Mouse (Mus musculus) liver, embryonic 15.5 days (tissue): ENCODE measurements at regions not wholly inside any gene's neighbourhood (a gene's known extent, or its start where the extent isn't known, plus 50 kb on each side); places are given as distances from the start of the nearest gene placed in this dataset.

ENCODE experiments used
- ATAC-seq: fragments of 200-750 bp; cut with Nextera tagmentation; 2 replicates; pipeline ENCODE4 v1.8.0; 2017; ENCODE audit warnings: moderate number of reproducible peaks, mild to moderate bottlenecking, moderate library complexity; ENCODE audit not compliant: insufficient read depth
- H3K27ac ChIP-seq: fragments of 300-500 bp; sonication (generic); replicated peaks from 2 replicates; pipeline ENCODE4 v1.5.1; 2015; ENCODE audit warnings: mild to moderate bottlenecking, inconsistent platforms
- H3K27me3 ChIP-seq: fragments of 300-500 bp; sonication (generic); 2 replicates; pipeline ENCODE4 v1.6.1; 2015; ENCODE audit warnings: mild to moderate bottlenecking, inconsistent platforms
- H3K36me3 ChIP-seq: fragments of 300-500 bp; sonication (generic); replicated peaks from 2 replicates; pipeline ENCODE4 v1.6.1; 2015; ENCODE audit warnings: moderate library complexity, mild to moderate bottlenecking, inconsistent platforms
- H3K4me1 ChIP-seq: fragments of 300-500 bp; sonication (generic); replicated peaks from 2 replicates; pipeline ENCODE4 v1.6.1; 2015; ENCODE audit warnings: inconsistent platforms
- H3K4me2 ChIP-seq: fragments of 300-500 bp; sonication (generic); 2 replicates; pipeline ENCODE4 v1.6.1; 2015; ENCODE audit warnings: moderate library complexity, mild to moderate bottlenecking, inconsistent platforms
- H3K4me3 ChIP-seq: fragments of 300-500 bp; sonication (generic); replicated peaks from 2 replicates; pipeline ENCODE4 v1.5.1; 2015; ENCODE audit warnings: mild to moderate bottlenecking, inconsistent platforms
- H3K9ac ChIP-seq: fragments of 300-500 bp; sonication (generic); 2 replicates; pipeline ENCODE4 v1.6.1; 2015; ENCODE audit warnings: moderate library complexity, mild to moderate bottlenecking, inconsistent platforms
- H3K9me3 ChIP-seq: fragments of 300-500 bp; sonication (generic); replicated peaks from 2 replicates; pipeline ENCODE4 v1.6.1; 2016; ENCODE audit warnings: inconsistent platforms
- WGBS: fragments of 180-500 bp; shearing (Covaris S2); methylation state at CpG from one replicate; pipeline ENCODE4 v1.1.7; 2015; ENCODE audit warnings: mixed read lengths; ENCODE audit not compliant: insufficient replicate concordance; 5-methylcytosine and 5-hydroxymethylcytosine counted together

GRCm38 (mm10) chr4:3049972-3050846 lies 116.9 kb upstream of the Vmn1r2 start:
- Histone ChIP-seq H3K27me3 (no peaks in the 10 kb centered on the region), H3K4me1 (no peaks in the 10 kb centered on the region), H3K27ac (no peak overlapping the region), H3K36me3 (no peaks in the 10 kb centered on the region), H3K9ac (no peak overlapping the region), H3K9me3 (peaks cover 31% of the 10 kb centered on the region; the same call in 1 of the 2 replicates), H3K4me3 (no peak overlapping the region), H3K4me2 (no peak overlapping the region)
- 33% methylated on average over 2 of the region's 2 CpGs for WGBS
- peak; percentile 16 for ATAC-seq

DNA sequence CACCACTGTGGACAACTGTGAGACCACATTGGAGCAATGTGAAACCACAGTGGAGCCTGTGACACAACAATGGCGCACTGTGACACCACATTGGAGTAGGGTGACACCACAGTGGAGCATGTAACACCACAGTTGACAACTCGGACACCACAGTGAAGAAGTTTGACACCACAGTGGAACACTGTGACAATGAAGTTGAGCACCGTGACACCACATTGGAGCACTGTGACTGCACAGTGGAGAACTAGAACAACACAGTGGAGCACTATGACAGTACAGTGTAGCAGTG lies 116.3 kb upstream of the Vmn1r2 start:
- Histone ChIP-seq H3K27ac (no peak overlapping the region), H3K36me3 (no peaks in the 10 kb centered on the region), H3K4me3 (no peak overlapping the region), H3K4me1 (no peaks in the 10 kb centered on the region), H3K9ac (no peak overlapping the region), H3K27me3 (no peaks in the 10 kb centered on the region), H3K4me2 (no peak overlapping the region), H3K9me3 (peaks cover 31% of the 10 kb centered on the region; the same call in 1 of the 2 replicates)
- 51% methylated on average over 3 of the region's 3 CpGs for WGBS
- no peak for ATAC-seq

GRCm38 (mm10) chr4:3051212-3051611 lies 115.9 kb upstream of the Vmn1r2 start:
- Histone ChIP-seq H3K9me3 (peaks cover 31% of the 10 kb centered on the region; the same call in 1 of the 2 replicates), H3K4me3 (no peak overlapping the region), H3K9ac (no peak overlapping the region), H3K27ac (no peak overlapping the region), H3K4me2 (no peak overlapping the region), H3K4me1 (no peaks in the 10 kb centered on the region), H3K27me3 (no peaks in the 10 kb centered on the region), H3K36me3 (no peaks in the 10 kb centered on the region)
- 44% methylated on average over 5 of the region's 5 CpGs for WGBS
- no peak for ATAC-seq

GRCm38 (mm10) chr4:3052314-3053059 lies 114.6 kb upstream of the Vmn1r2 start:
- 62% methylated on average over 4 of the region's 4 CpGs for WGBS
- no peak overlapping the region for H3K4me3 ChIP-seq
- peaks cover 31% of the 10 kb centered on the region; the same call in 1 of the 2 replicates for H3K9me3 ChIP-seq
- H3K9ac ChIP-seq = no peak overlapping the region
- no peaks in the 10 kb centered on the region for H3K27me3 ChIP-seq
- H3K36me3 ChIP-seq = no peaks in the 10 kb centered on the region
- peak; percentile 6; the same call in 1 of the 2 replicates for ATAC-seq
- no peak overlapping the region for H3K27ac ChIP-seq
- H3K4me2 ChIP-seq = no peak overlapping the region
- no peaks in the 10 kb centered on the region for H3K4me1 ChIP-seq

GRCm38 (mm10) chr4:3053060-3053406 lies 114.1 kb upstream of the Vmn1r2 start:
- no peaks in the 10 kb centered on the region for H3K36me3 ChIP-seq
- no peaks in the 10 kb centered on the region for H3K27me3 ChIP-seq
- H3K9me3 ChIP-seq = peaks cover 31% of the 10 kb centered on the region; the same call in 1 of the 2 replicates
- 33% methylated on average over 4 of the region's 4 CpGs for WGBS
- ATAC-seq = peak; percentile 15; the same call in 1 of the 2 replicates
- H3K4me1 ChIP-seq = no peaks in the 10 kb centered on the region
- H3K9ac ChIP-seq = no peak overlapping the region
- H3K27ac ChIP-seq = no peak overlapping the region
- no peak overlapping the region for H3K4me3 ChIP-seq
- H3K4me2 ChIP-seq = no peak overlapping the region

GRCm38 (mm10) chr4:3053496-3054216 lies 113.5 kb upstream of the Vmn1r2 start:
- WGBS = 66% methylated on average over 2 of the region's 2 CpGs
- peaks cover 31% of the 10 kb centered on the region; the same call in 1 of the 2 replicates for H3K9me3 ChIP-seq

DNA sequence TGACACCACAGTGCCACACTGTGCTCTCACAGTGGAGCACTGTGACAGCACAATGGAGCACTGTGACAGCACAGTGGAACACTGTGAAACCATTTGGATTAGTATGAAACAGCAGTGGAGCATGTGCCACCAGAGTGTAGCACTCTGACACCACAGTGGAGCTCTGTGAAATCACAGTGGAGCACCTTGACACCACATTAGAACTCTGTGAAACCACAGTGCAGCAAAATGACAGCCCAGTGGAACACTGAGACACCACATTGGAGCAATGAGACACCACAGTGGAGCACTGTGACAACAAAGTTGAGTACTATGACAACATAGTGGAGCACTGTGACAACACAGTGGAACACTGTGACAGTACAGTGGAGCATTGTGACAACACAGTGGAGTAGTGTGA lies 112.2 kb upstream of the Vmn1r2 start:
- Histone ChIP-seq H3K27ac (no peak overlapping the region), H3K9ac (no peak overlapping the region), H3K4me2 (no peak overlapping the region), H3K9me3 (peaks cover 31% of the 10 kb centered on the region; the same call in 1 of the 2 replicates), H3K36me3 (no peaks in the 10 kb centered on the region), H3K27me3 (no peaks in the 10 kb centered on the region), H3K4me3 (no peak overlapping the region), H3K4me1 (no peaks in the 10 kb centered on the region)
- no peak for ATAC-seq

More at GRCm38 (mm10) chr4:3053496-3054216, 113.5 kb upstream of the Vmn1r2 start:
- no peak overlapping the region for H3K27ac ChIP-seq
- H3K4me3 ChIP-seq = no peak overlapping the region
- no peaks in the 10 kb centered on the region for H3K27me3 ChIP-seq
- no peak for ATAC-seq
- no peak overlapping the region for H3K4me2 ChIP-seq
- no peak overlapping the region for H3K9ac ChIP-seq
- no peaks in the 10 kb centered on the region for H3K36me3 ChIP-seq
- no peaks in the 10 kb centered on the region for H3K4me1 ChIP-seq

GRCm38 (mm10) chr4:3055396-3055795 lies 111.7 kb upstream of the Vmn1r2 start:
- no peak for ATAC-seq
- H3K4me1 ChIP-seq = no peaks in the 10 kb centered on the region
- no peaks in the 10 kb centered on the region for H3K36me3 ChIP-seq
- H3K9me3 ChIP-seq = peaks cover 28% of the 10 kb centered on the region; the same call in 1 of the 2 replicates
- no peak overlapping the region for H3K4me2 ChIP-seq
- 49% methylated on average over 1 of the region's 1 CpGs for WGBS
- no peak overlapping the region for H3K9ac ChIP-seq
- no peaks in the 10 kb centered on the region for H3K27me3 ChIP-seq
- H3K4me3 ChIP-seq = no peak overlapping the region
- H3K27ac ChIP-seq = no peak overlapping the region

DNA sequence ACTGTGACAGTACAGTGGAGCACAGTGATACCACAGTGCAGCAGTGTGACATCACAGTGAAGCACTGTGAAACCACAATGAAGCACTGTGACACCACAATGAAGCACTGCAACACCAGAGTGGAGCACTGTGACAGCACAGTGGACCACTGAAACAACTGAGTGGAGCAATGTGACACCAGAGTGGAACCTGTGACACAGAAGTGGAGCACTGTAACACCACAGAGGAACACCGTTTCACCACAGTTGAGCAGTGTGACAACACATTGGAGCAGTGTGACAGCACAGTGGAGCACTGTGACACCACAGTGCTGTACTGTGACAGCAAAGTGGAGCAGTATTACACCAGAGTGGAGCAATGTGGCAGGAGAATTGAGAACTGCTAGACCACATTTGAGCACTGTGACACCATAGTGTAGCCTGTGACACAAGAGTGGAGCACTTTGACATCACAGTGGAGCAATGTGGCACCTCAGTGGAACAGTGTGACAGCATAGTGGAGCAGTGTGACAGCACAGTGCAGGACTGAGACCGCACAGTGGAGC lies 107.5 kb upstream of the Vmn1r2 start:
- WGBS = 41% methylated on average over 2 of the region's 2 CpGs
- no peak overlapping the region for H3K27ac ChIP-seq

GRCm38 (mm10) chr4:3062027-3062605 lies 105.0 kb upstream of the Vmn1r2 start:
- H3K27me3 ChIP-seq = no peaks in the 10 kb centered on the region
- H3K27ac ChIP-seq = no peak overlapping the region
- H3K4me1 ChIP-seq = no peaks in the 10 kb centered on the region
- 39% methylated on average over 2 of the region's 2 CpGs for WGBS
- no peaks in the 10 kb centered on the region for H3K36me3 ChIP-seq
- H3K9me3 ChIP-seq = peaks cover 12% of the 10 kb centered on the region
- ATAC-seq = no peak
- H3K9ac ChIP-seq = no peak overlapping the region
- H3K4me2 ChIP-seq = no peak overlapping the region
- no peak overlapping the region for H3K4me3 ChIP-seq

More for the DNA sequence above, 107.5 kb upstream of the Vmn1r2 start:
- no peak overlapping the region for H3K4me2 ChIP-seq
- H3K4me1 ChIP-seq = no peaks in the 10 kb centered on the region
- no peak overlapping the region for H3K4me3 ChIP-seq
- peaks cover 10% of the 10 kb centered on the region for H3K9me3 ChIP-seq
- no peak overlapping the region for H3K9ac ChIP-seq
- no peaks in the 10 kb centered on the region for H3K36me3 ChIP-seq
- no peak for ATAC-seq
- H3K27me3 ChIP-seq = no peaks in the 10 kb centered on the region
